Mouse (Mus musculus) left cerebral cortex, adult 6 months (tissue): ENCODE results near the gene Irgq. TPM values are rescaled to one million over a fixed set of nuclear protein-coding genes. Genes with fewer than 3 reads are reported as not detected.

Source experiments
- long read RNA-seq, 2 experiments: library from polyadenylated mRNA; unstranded; transcript quantifications; one replicate each; pipeline ENCODE4 v2.0.0; 2019 to 2020
- polyA plus RNA-seq: library from polyadenylated mRNA; unstranded; fragments of <200 nt; fragmentation: Nextera tagmentation; gene quantifications from 2 replicates; pipeline ENCODE4 v1.2.3, GENCODE M21; 2021

Gene Irgq
- 11.2 and 13.6 TPM in 2 replicates for polyA plus RNA-seq
- long read RNA-seq, experiment 1, full-length matches to known transcripts, result 25 of 67 reads
- long read RNA-seq, experiment 1, partial matches to known transcripts, result 42 of 67 reads
- long read RNA-seq, experiment 1, other reads (novel, unspliced or antisense), result 0 of 67 reads
- long read RNA-seq, experiment 2, full-length matches to known transcripts, result 4 of 30 reads
- long read RNA-seq, experiment 2, partial matches to known transcripts, result 0 of 30 reads
- long read RNA-seq, experiment 2, other reads (novel, unspliced or antisense), result 26 of 30 reads

GRCm38 (mm10) chr7:24530062-24530931 is at the start of gene Irgq:
Gene Irgq (plus strand): TSS chr7:24530689.

GRCm38 (mm10) chr7:24481474-24482207 is 48.8 kb upstream of the Irgq start, which contains the start of gene Cadm4:
Gene Cadm4 (plus strand): TSS chr7:24482023.

GRCm38 (mm10) chr7:24506838-24507725 is 23.4 kb upstream of the Irgq start, which contains the start of gene Zfp428:
Gene Zfp428 (plus strand): TSS chr7:24507006.

GRCm38 (mm10) chr7:24512355-24512754 is 18.1 kb upstream of the Irgq start, which contains the start of gene AC161166.1:
Gene AC161166.1 (minus strand): TSS chr7:24512455.

GRCm38 (mm10) chr7:24546068-24546614 is 15.7 kb downstream of the Irgq start, which contains the start of the genes Pinlyp and Xrcc1:
Gene Pinlyp (minus strand): TSS chr7:24546118.
Gene Xrcc1 (plus strand): TSS chr7:24546289.

GRCm38 (mm10) chr7:24587330-24588105 is 57.0 kb downstream of the Irgq start, which contains the start of the genes Ethe1 and Zfp575:
Gene Ethe1 (plus strand): TSS chr7:24587543.
Gene Zfp575 (minus strand): TSS chr7:24587641.

Other genes with a start within 250 kb of the Irgq start
- gene Zfp61, start 229.5 kb upstream of the Irgq start, polyA plus RNA-seq, result 10.9 and 15.1 TPM in 2 replicates
- 14.5 and 15.2 TPM in 2 replicates for gene Zfp94, start 214.0 kb upstream of the Irgq start, polyA plus RNA-seq
- not detected in 2 replicates for gene Tescl, start 196.8 kb upstream of the Irgq start, polyA plus RNA-seq
- not detected in 2 replicates for gene Lypd5, start 181.5 kb upstream of the Irgq start, polyA plus RNA-seq
- gene Kcnn4, start 160.4 kb upstream of the Irgq start, polyA plus RNA-seq, result 0.45 and 0.63 TPM in 2 replicates
- gene Smg9, start 131.1 kb upstream of the Irgq start, polyA plus RNA-seq, result 15.3 and 22.7 TPM in 2 replicates
- 0.33 and 0.49 TPM in 2 replicates for gene Irgc1, start 78.4 kb upstream of the Irgq start, polyA plus RNA-seq
- gene Plaur, start 68.2 kb upstream of the Irgq start, polyA plus RNA-seq, result 3.0 and 3.1 TPM in 2 replicates
- gene Cadm4, start 48.7 kb upstream of the Irgq start, polyA plus RNA-seq, result 6.4 and 35.9 TPM in 2 replicates
- 108 and 111 TPM in 2 replicates for gene Zfp428, start 23.7 kb upstream of the Irgq start, polyA plus RNA-seq
- gene AC161166.1, start 18.2 kb upstream of the Irgq start, polyA plus RNA-seq, result not detected in 2 replicates
- gene Pinlyp, start 15.4 kb downstream of the Irgq start, polyA plus RNA-seq, result not detected in 2 replicates
- gene Xrcc1, start 15.6 kb downstream of the Irgq start, polyA plus RNA-seq, result 24.9 and 25.5 TPM in 2 replicates
- 30.8 and 34.3 TPM in 2 replicates for gene Ethe1, start 56.9 kb downstream of the Irgq start, polyA plus RNA-seq
- 8.4 and 13.6 TPM in 2 replicates for gene Zfp575, start 57.0 kb downstream of the Irgq start, polyA plus RNA-seq
- not detected in 2 replicates for gene Phldb3, start 80.1 kb downstream of the Irgq start, polyA plus RNA-seq
- gene Lypd3, start 105.9 kb downstream of the Irgq start, polyA plus RNA-seq, result not detected in 2 replicates
- not detected in 2 replicates for gene Tex101, start 146.0 kb downstream of the Irgq start, polyA plus RNA-seq
- not detected in 2 replicates for gene BC049730, start 178.6 kb downstream of the Irgq start, polyA plus RNA-seq
- not detected in 2 replicates for gene Gm4763, start 196.2 kb downstream of the Irgq start, polyA plus RNA-seq
- gene Cd177, start 229.6 kb downstream of the Irgq start, polyA plus RNA-seq, result not detected in 2 replicates
- 0.28 TPM in 1 of 2 replicates, not detected in the other for gene Ceacam10, start 246.5 kb downstream of the Irgq start, polyA plus RNA-seq